Mouse (Mus musculus): ENCODE data around the gene Nos1. TPM values are rescaled to one million over a fixed set of nuclear protein-coding genes. Genes with fewer than 3 reads are reported as not detected.

Gene Nos1
- polyA plus RNA-seq, 1 experiment, result 0.28 TPM

DNA sequence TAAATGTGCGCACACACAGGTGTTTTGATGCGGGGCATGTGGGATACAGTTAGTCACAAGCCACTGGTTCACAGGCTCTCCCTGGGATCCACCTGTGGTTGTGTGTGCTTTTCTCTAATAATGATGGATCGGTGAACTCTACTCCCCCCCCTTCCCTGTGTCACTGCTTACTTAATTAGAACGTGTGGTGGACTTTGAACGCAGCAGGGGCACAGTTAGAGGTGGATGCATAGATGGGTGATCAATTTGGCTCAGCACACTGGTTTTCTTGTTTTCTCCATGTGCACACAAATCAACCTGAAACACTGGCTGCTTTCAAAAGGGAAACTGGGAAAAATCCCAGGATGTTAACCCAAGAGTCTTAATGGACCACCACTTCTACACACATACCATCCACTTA is 198.2 kb downstream of the Nos1 start:
- Histone ChIP-seq H3K4me3 (ENCODE audit: insufficient read depth, low read depth, low read length) (no peak overlapping the region), H3K4me1 (ENCODE audit: control insufficient read depth, insufficient read depth, insufficient read length, low read length) (peaks cover 14% of the 10 kb centered on the region), H3K27ac (replicated peaks; ENCODE audit: low read depth, low read length) (peak overlapping the region; percentile 78)

DNA sequence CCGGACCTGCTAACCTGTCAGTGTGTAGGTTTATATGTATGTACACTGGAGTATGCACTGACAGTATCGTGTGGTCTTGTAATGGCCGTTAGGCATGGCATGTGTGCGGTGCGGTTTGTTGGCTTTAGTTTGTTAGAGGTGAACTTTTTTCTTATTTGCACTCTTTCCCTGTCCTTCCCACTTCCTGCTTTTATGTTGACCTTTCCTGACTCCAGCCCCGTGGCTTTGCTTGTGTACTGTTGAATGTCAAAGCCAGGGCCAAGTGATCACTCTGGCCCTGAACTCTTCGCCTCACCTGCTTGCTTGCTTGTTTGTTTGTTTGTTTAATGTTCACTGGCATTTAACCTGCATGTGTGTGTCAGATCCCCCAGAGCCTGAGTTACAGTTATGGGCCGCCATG is 200.1 kb downstream of the Nos1 start:
- Histone ChIP-seq H3K4me3 (ENCODE audit: insufficient read depth, low read depth, low read length) (no peak overlapping the region), H3K4me1 (ENCODE audit: control insufficient read depth, insufficient read depth, insufficient read length, low read length) (peaks cover 19% of the 10 kb centered on the region), H3K27ac (replicated peaks; ENCODE audit: low read depth, low read length) (peak overlapping the region; percentile 64)

DNA sequence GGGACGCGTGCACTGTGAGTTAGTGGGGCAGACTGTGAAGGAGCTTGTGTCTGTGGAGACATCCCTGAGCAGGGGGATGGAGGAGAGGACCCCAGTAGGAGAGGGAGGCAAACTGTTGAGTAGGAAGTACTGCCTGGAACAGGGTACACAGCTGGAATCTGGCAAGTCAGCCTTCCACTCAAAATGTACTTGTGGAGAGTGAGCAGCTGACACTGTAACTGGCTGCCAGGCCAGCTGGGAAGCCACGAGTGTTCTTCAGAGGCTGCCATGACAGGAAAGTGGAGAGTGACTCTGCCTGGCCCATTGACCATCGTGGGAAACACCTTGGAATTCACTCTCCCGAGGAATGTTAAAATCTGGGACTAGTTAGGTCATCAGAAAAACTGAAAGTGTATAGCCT is 201.1 kb downstream of the Nos1 start:
- H3K4me1 ChIP-seq (ENCODE audit: control insufficient read depth, insufficient read depth, insufficient read length, low read length), result peaks cover 19% of the 10 kb centered on the region
- no peak overlapping the region for H3K4me3 ChIP-seq (ENCODE audit: insufficient read depth, low read depth, low read length)
- H3K27ac ChIP-seq (replicated peaks; ENCODE audit: low read depth, low read length), result peak overlapping the region; percentile 47; the same call in 1 of the 2 replicates

- no peak overlapping the region for H3K4me3 ChIP-seq (ENCODE audit: insufficient read depth, low read depth, low read length)
- H3K4me1 ChIP-seq (ENCODE audit: control insufficient read depth, insufficient read depth, insufficient read length, low read length), result peaks cover 12% of the 10 kb centered on the region
- peak overlapping the region; percentile 40 for H3K27ac ChIP-seq (replicated peaks; ENCODE audit: low read depth, low read length)
These were observed 205.5 kb downstream of the Nos1 start for GRCm38 (mm10) chr5:117986327-117986726.

- Histone ChIP-seq H3K4me1 (ENCODE audit: control insufficient read depth, insufficient read depth, insufficient read length, low read length) (peaks cover 8% of the 10 kb centered on the region; the same call in 1 of the 2 replicates), H3K4me3 (ENCODE audit: insufficient read depth, low read depth, low read length) (no peak overlapping the region), H3K27ac (replicated peaks; ENCODE audit: low read depth, low read length) (peak overlapping the region; percentile 71)
These were observed 207.1 kb downstream of the Nos1 start for GRCm38 (mm10) chr5:117987891-117988290.

DNA sequence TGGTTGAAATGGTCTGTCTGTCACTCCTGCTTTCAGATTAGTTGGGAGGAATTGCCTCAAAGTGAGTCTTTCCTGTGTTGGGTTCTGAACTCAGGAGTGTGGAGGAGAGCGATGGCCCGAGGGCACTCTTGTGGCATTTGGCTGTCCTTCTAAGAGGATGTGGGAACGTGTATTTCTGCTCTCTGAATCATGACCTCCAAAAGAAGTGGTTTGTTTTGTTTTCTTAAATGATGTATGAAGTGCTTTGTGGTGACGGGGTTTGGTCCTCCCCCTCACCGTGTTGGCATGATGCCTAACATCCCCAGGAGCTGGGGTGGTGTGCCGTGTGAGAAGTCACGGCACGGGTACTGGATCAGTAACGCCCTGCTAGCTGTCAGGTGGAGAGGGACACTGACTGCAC is 207.5 kb downstream of the Nos1 start:
- peaks cover 9% of the 10 kb centered on the region; the same call in 1 of the 2 replicates for H3K4me1 ChIP-seq (ENCODE audit: control insufficient read depth, insufficient read depth, insufficient read length, low read length)
- no peak overlapping the region for H3K4me3 ChIP-seq (ENCODE audit: insufficient read depth, low read depth, low read length)
- H3K27ac ChIP-seq (replicated peaks; ENCODE audit: low read depth, low read length), result peak overlapping the region; percentile 71

DNA sequence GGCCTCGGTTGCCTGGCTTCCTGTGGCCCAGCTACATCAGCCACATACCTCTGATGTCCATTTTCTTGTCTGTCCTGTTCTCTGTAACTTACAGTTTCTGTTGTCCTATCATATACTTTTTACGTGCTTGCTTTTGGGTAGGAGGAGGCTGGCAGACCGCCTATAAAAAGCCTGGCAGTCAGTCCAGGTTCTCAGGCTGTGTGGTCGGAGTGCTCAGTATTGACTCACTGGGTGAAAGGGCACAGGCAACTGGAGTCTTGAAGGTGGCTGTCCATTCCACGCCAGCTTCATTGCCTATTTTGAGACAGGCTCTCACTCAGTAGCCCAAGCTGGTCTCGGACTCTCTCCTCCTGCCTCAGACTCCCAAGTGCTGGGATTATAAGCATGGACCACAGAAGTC is 208.9 kb downstream of the Nos1 start:
- Histone ChIP-seq H3K4me3 (ENCODE audit: insufficient read depth, low read depth, low read length) (no peak overlapping the region), H3K4me1 (ENCODE audit: control insufficient read depth, insufficient read depth, insufficient read length, low read length) (peaks cover 10% of the 10 kb centered on the region; the same call in 1 of the 2 replicates), H3K27ac (replicated peaks; ENCODE audit: low read depth, low read length) (peak overlapping the region; percentile 68)

DNA sequence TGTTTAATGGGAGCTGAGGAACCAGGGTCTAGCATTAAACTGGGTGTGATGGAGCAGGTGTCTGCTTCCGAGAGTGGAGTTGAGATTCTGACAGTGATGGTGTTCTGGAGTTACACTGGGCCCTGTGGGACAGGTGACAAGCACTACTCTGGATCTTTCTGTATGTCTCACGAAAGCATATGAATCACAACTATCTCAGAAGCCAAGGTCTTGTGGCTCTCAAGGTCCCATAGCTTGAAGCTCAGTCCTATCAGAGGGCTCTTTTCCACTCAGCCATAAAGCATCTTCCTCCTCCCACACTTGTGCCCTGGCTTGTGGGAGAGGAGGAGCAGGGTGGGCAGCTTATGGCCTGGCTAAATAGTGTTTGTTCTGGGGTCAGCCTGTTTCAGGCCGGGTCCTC is 210.1 kb downstream of the Nos1 start:
- no peak overlapping the region for H3K4me3 ChIP-seq (ENCODE audit: insufficient read depth, low read depth, low read length)
- H3K27ac ChIP-seq (replicated peaks; ENCODE audit: low read depth, low read length), result no peak overlapping the region
- H3K4me1 ChIP-seq (ENCODE audit: control insufficient read depth, insufficient read depth, insufficient read length, low read length), result peaks cover 5% of the 10 kb centered on the region; the same call in 1 of the 2 replicates

GRCm38 (mm10) chr5:117993550-117993949 is 212.7 kb downstream of the Nos1 start:
- no peak overlapping the region for H3K27ac ChIP-seq (replicated peaks; ENCODE audit: low read depth, low read length)
- H3K4me3 ChIP-seq (ENCODE audit: insufficient read depth, low read depth, low read length), result no peak overlapping the region
- peaks cover 2% of the 10 kb centered on the region; the same call in 1 of the 2 replicates for H3K4me1 ChIP-seq (ENCODE audit: control insufficient read depth, insufficient read depth, insufficient read length, low read length)

DNA sequence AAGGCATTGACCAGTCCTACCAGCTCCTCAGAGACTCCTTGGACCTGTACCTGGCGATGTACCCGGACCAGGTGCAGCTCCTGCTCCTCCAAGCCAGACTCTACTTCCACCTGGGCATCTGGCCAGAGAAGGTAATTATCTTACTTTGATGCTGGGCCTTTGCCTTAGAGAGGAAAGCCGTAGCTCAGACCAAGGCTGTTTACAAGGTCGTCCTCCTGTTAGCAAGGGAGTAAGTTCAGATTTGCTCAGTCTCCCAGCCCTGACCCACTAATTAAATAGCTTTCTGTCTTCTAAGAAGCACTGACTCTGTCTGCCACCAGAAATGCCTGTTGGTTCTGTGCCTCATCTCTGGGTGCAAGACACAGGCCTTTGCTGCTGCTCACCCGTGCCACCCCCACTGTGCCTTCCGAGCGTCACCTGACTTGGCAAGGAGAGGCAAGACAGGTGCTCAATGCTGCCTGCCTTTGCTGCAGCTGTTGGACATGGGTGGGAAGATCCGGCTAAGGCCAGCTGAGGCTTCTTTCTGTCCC is 214.6 kb downstream of the Nos1 start:
- no peak overlapping the region for H3K27ac ChIP-seq (replicated peaks; ENCODE audit: low read depth, low read length)
- peaks cover 2% of the 10 kb centered on the region; the same call in 1 of the 2 replicates for H3K4me1 ChIP-seq (ENCODE audit: control insufficient read depth, insufficient read depth, insufficient read length, low read length)
- H3K4me3 ChIP-seq (ENCODE audit: insufficient read depth, low read depth, low read length), result no peak overlapping the region

GRCm38 (mm10) chr5:117995911-117996310 is 215.1 kb downstream of the Nos1 start:
- Histone ChIP-seq H3K27ac (replicated peaks; ENCODE audit: low read depth, low read length) (no peak overlapping the region), H3K4me1 (ENCODE audit: control insufficient read depth, insufficient read depth, insufficient read length, low read length) (peaks cover 2% of the 10 kb centered on the region; the same call in 1 of the 2 replicates)

DNA sequence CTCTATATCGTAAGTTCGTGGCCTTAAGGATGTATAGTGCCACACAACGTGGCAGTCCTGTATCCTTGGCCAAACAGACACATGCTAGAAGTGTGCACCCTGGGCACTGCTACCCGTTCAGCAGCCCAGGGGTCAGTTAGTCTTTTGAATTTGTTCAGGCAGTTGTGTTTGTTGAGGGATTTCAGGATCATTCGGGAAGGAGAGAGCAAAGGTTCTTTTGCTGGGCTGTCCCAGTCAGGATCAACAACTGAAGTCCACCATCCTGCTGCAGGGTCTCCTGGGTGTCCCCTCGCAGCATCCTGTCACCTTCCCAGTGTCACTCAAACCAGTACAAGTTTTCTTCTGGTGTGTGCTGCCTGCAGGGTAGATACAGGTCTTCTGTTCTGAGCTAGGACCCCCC is 215.7 kb downstream of the Nos1 start:
- Histone ChIP-seq H3K27ac (replicated peaks; ENCODE audit: low read depth, low read length) (no peak overlapping the region), H3K4me3 (ENCODE audit: insufficient read depth, low read depth, low read length) (no peak overlapping the region), H3K4me1 (ENCODE audit: control insufficient read depth, insufficient read depth, insufficient read length, low read length) (peaks cover 2% of the 10 kb centered on the region; the same call in 1 of the 2 replicates)

More at GRCm38 (mm10) chr5:117995911-117996310, 215.1 kb downstream of the Nos1 start:
- no peak overlapping the region for H3K4me3 ChIP-seq (ENCODE audit: insufficient read depth, low read depth, low read length)

DNA sequence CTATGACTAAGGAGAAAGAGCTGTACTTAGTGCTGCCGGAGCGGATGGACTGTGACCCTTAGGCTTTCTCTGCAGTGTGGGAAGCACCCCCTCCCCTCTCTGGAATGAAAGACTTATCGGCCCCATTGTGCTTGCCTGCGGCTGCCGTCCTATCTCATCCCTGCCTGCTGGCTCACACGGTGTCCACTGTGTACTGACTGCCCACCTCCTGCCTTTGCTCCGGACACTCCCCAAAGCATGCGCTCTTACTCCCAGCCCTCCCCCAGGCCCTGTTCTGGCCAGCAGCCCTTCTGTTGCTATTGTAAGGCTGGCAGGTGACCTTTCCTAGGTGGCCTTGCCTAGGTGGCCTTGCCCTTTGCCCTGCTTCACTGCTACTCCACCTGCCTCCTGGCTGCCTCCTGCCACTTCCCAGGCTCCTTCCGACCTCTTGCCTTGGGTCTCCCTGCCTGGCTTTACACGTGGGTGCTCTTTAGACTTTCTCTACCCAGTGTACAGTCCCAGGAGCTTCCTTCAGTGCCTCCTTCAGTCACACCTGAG is 216.7 kb downstream of the Nos1 start:
- no peak overlapping the region for H3K27ac ChIP-seq (replicated peaks; ENCODE audit: low read depth, low read length)
- peaks cover 2% of the 10 kb centered on the region; the same call in 1 of the 2 replicates for H3K4me1 ChIP-seq (ENCODE audit: control insufficient read depth, insufficient read depth, insufficient read length, low read length)
- H3K4me3 ChIP-seq (ENCODE audit: insufficient read depth, low read depth, low read length), result no peak overlapping the region

GRCm38 (mm10) chr5:117999061-117999460 is 218.2 kb downstream of the Nos1 start:
- H3K4me3 ChIP-seq (ENCODE audit: insufficient read depth, low read depth, low read length), result no peak overlapping the region

GRCm38 (mm10) chr5:117999584-117999983 is 218.8 kb downstream of the Nos1 start:
- Histone ChIP-seq H3K27ac (replicated peaks; ENCODE audit: low read depth, low read length) (no peak overlapping the region), H3K4me3 (ENCODE audit: insufficient read depth, low read depth, low read length) (no peak overlapping the region), H3K4me1 (ENCODE audit: control insufficient read depth, insufficient read depth, insufficient read length, low read length) (no peaks in the 10 kb centered on the region)

More at GRCm38 (mm10) chr5:117999061-117999460, 218.2 kb downstream of the Nos1 start:
- H3K4me1 ChIP-seq (ENCODE audit: control insufficient read depth, insufficient read depth, insufficient read length, low read length), result no peaks in the 10 kb centered on the region
- no peak overlapping the region for H3K27ac ChIP-seq (replicated peaks; ENCODE audit: low read depth, low read length)

- Histone ChIP-seq H3K4me3 (ENCODE audit: insufficient read depth, low read depth, low read length) (no peak overlapping the region), H3K27ac (replicated peaks; ENCODE audit: low read depth, low read length) (no peak overlapping the region), H3K4me1 (ENCODE audit: control insufficient read depth, insufficient read depth, insufficient read length, low read length) (no peaks in the 10 kb centered on the region)
These were observed 221.2 kb downstream of the Nos1 start for GRCm38 (mm10) chr5:118002059-118002458.

All from brown adipose tissue, adult 24 weeks (tissue).